Mouse (Mus musculus) spleen, adult 2 months (tissue): ENCODE data around the gene Prdm10. TPM values are rescaled to one million over a fixed set of nuclear protein-coding genes. Genes with fewer than 3 reads are reported as not detected.

Experiments
- DNase-seq, 2 experiments: peaks; one replicate each; pipeline versions ENCODE4 v3.0.0 to v3.0.0-alpha.2; 2012 to 2021; ENCODE audit warnings: low spot score in 2 of 2, low read depth in 1 of 2
- H3K27ac ChIP-seq: fragments of 200-500 bp; 2 replicates; pipeline ENCODE4 v1.5.1; 2012; ENCODE audit warnings: low read length, inconsistent platforms; ENCODE audit not compliant: insufficient read depth
- H3K27me3 ChIP-seq: fragments of 200-500 bp; 2 replicates; pipeline ENCODE4 v1.6.1; 2012; ENCODE audit warnings: mild to moderate bottlenecking, moderate library complexity, low read length, inconsistent platforms; ENCODE audit not compliant: control insufficient read depth, insufficient read depth
- H3K36me3 ChIP-seq: fragments of 200-500 bp; 2 replicates; pipeline ENCODE4 v1.6.1; 2012; ENCODE audit warnings: mild to moderate bottlenecking, low read length, inconsistent platforms; ENCODE audit not compliant: control insufficient read depth, insufficient read depth
- H3K4me1 ChIP-seq: fragments of 200-500 bp; 2 replicates; pipeline ENCODE4 v1.6.1; 2011; ENCODE audit warnings: inconsistent platforms; ENCODE audit not compliant: control insufficient read depth, insufficient read depth, insufficient read length
- H3K4me3 ChIP-seq: fragments of 200-500 bp; 2 replicates; pipeline ENCODE4 v1.5.1; 2011; ENCODE audit warnings: mild to moderate bottlenecking, inconsistent platforms; ENCODE audit not compliant: insufficient read depth, insufficient read length; ENCODE audit errors: extremely low read depth
- CTCF ChIP-seq: fragments of 200-500 bp; IDR thresholded peaks from 2 replicates; pipeline ENCODE4 v1.5.1; 2011; ENCODE audit warnings: mild to moderate bottlenecking, inconsistent platforms; ENCODE audit not compliant: insufficient read depth, insufficient read length, insufficient replicate concordance; ENCODE audit errors: extremely low read depth
- POLR2A ChIP-seq: fragments of 200-500 bp; IDR thresholded peaks from 2 replicates; pipeline ENCODE4 v1.6.1; 2011; ENCODE audit warnings: low read depth, low read length, inconsistent platforms
- WGBS: fragments of 180-500 bp; shearing (Covaris S2); methylation state at CpG from one replicate; pipeline ENCODE4 v1.1.7; 2018; 5-methylcytosine and 5-hydroxymethylcytosine counted together
- polyA plus RNA-seq: library from polyadenylated mRNA; depleted of rRNA; stranded (reverse); fragments of >200 nt; gene quantifications from 2 replicates; pipeline ENCODE4 v1.2.3, GENCODE M21; 2012; rRNA removed

Gene Prdm10
- polyA plus RNA-seq, 1 experiment: 5.9 TPM

DNA sequence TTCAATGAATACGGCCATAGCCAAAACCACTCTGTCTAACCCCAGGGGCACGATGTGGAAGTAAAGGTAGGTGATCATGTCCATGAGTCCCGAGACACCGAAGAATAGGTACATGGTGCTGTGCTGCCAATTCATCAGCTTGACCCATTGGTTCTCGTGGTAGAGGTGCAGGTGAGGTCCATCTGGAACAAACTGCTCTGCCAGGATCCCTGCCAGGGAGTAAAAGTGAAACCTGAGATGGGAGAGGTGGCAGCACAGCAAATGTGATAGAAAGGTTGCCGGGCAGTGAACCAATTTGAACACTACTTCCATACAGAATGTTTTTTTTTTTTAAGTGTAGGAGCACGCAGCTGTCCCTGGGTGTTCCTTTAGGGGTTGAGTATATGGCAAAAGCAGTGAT, 148.6 kb downstream of the Prdm10 start:
- TF ChIP-seq CTCF (no peak), POLR2A (no peak)
- DNase-seq: no peak
- WGBS: 85% methylated on average over 7 of the region's 7 CpGs
- Histone ChIP-seq H3K36me3 (no peaks in the 10 kb centered on the region), H3K27me3 (no peaks in the 10 kb centered on the region), H3K4me1 (no peaks in the 10 kb centered on the region), H3K4me3 (no peak overlapping the region), H3K27ac (no peak overlapping the region)

GRCm38 (mm10) chr9:31430011-31430410, 149.7 kb downstream of the Prdm10 start:
- Histone ChIP-seq H3K4me3 (no peak overlapping the region), H3K27me3 (no peaks in the 10 kb centered on the region), H3K27ac (no peak overlapping the region), H3K36me3 (no peaks in the 10 kb centered on the region), H3K4me1 (no peaks in the 10 kb centered on the region)
- TF ChIP-seq CTCF: no peak
- DNase-seq: no peak
- 81% methylated on average over 9 of the region's 9 CpGs for WGBS

Other genes starting within 250 kb of the Prdm10 start
- 4.5 and 5.4 TPM in 2 replicates for gene Zbtb44, start 249.9 kb upstream of the Prdm10 start, polyA plus RNA-seq
- 12.9 and 15.9 TPM in 2 replicates for gene St14, start 148.7 kb upstream of the Prdm10 start, polyA plus RNA-seq
- gene Aplp2, start 68.7 kb upstream of the Prdm10 start, polyA plus RNA-seq: 78.0 and 80.4 TPM in 2 replicates
- gene Nfrkb, start 105.7 kb downstream of the Prdm10 start, polyA plus RNA-seq: 23.6 and 29.6 TPM in 2 replicates
- gene Tmem45b, start 183.9 kb downstream of the Prdm10 start, polyA plus RNA-seq: 0.63 and 1.0 TPM in 2 replicates